Mouse (Mus musculus) megakaryocyte progenitor cell, adult 5-6 weeks (primary cell): ENCODE measurements around the gene Rnf169. TPM values are rescaled to one million over a fixed set of nuclear protein-coding genes. Genes with fewer than 3 reads are reported as not detected.
"Not testable (repeated sequence)": the region's sequence is repeated elsewhere in the genome, so short reads cannot be mapped to it uniquely, and the experiment has no call there.

Source experiments
- ATAC-seq: replicated peaks from 2 replicates; pipeline ENCODE4 v1.8.0; 2016; ENCODE audit warnings: mild to moderate bottlenecking, moderate TSS enrichment, inconsistent platforms; ENCODE audit not compliant: poor library complexity
- total RNA-seq, 2 experiments: library from RNA; stranded (forward) in 1 of 2; stranded (reverse) in 1 of 2; fragments of 157-497, 149-512 nt in 1 of 2; fragments of 200-1000 nt in 1 of 2; gene quantifications; 2 replicates each; pipeline versions ENCODE4 v1.2.3 to v1.2.4; 2015 to 2017

Rnf169 gene
- total RNA-seq, 2 experiments from 2014 or later = 13.3 to 14.1 TPM

GRCm38 (mm10) chr7:99981311-99981710, 1.1 kb upstream of the Rnf169 start:
- no peak for ATAC-seq

GRCm38 (mm10) chr7:99979546-99980131, 609 bp downstream of the Rnf169 start:
- no peak for ATAC-seq

GRCm38 (mm10) chr7:99979081-99979480, 1.2 kb downstream of the Rnf169 start:
- ATAC-seq = no peak

- no peak for ATAC-seq
Observed at GRCm38 (mm10) chr7:99978041-99978440, 2.2 kb downstream of the Rnf169 start.

GRCm38 (mm10) chr7:99975819-99976575, 4.3 kb downstream of the Rnf169 start:
- no peak for ATAC-seq

- ATAC-seq = peak; percentile 80
Observed at GRCm38 (mm10) chr7:99974208-99974970, 5.9 kb downstream of the Rnf169 start.

- ATAC-seq = not testable (repeated sequence)
Observed at GRCm38 (mm10) chr7:99972912-99973311, 7.3 kb downstream of the Rnf169 start.

GRCm38 (mm10) chr7:99971926-99972325, 8.3 kb downstream of the Rnf169 start:
- ATAC-seq = no peak

- no peak for ATAC-seq
Observed at GRCm38 (mm10) chr7:99969151-99969550, 11.1 kb downstream of the Rnf169 start.

- ATAC-seq = no peak
Observed at GRCm38 (mm10) chr7:99966011-99966721, 14.1 kb downstream of the Rnf169 start.

- ATAC-seq = no peak
Observed at GRCm38 (mm10) chr7:99965020-99965841, 15.0 kb downstream of the Rnf169 start.

GRCm38 (mm10) chr7:99963237-99963860, 16.9 kb downstream of the Rnf169 start:
- ATAC-seq = no peak

GRCm38 (mm10) chr7:99962536-99963236, 17.6 kb downstream of the Rnf169 start:
- peak; percentile 78 for ATAC-seq

GRCm38 (mm10) chr7:99961518-99961917, 18.7 kb downstream of the Rnf169 start:
- ATAC-seq = no peak

GRCm38 (mm10) chr7:99960571-99960970, 19.7 kb downstream of the Rnf169 start:
- not testable (repeated sequence) for ATAC-seq

GRCm38 (mm10) chr7:99957226-99957965, 22.9 kb downstream of the Rnf169 start:
- ATAC-seq = peak; percentile 49; the same call in 1 of the 2 replicates

- peak; percentile 64 for ATAC-seq
Observed at GRCm38 (mm10) chr7:99956095-99956494, 24.2 kb downstream of the Rnf169 start.

- ATAC-seq = no peak
Observed at GRCm38 (mm10) chr7:99954212-99954611, 26.0 kb downstream of the Rnf169 start.
